Mouse (Mus musculus) adrenal gland (tissue): ENCODE data around the gene Myocos.
"Not testable (repeated sequence)": the region's sequence is repeated elsewhere in the genome, so short reads cannot be mapped to it uniquely, and the experiment has no call there.

Experiments
- intact Hi-C: fragments of 180-260 bp; cut with DNase I; formaldehyde crosslinking; loops from one replicate; pipeline ENCODE4 v1.15.1; 2025
- long read RNA-seq, 2 experiments: library from polyadenylated mRNA; unstranded; transcript quantifications; one replicate each; pipeline ENCODE4 v2.0.0; 2020; ENCODE audit warnings: borderline replicate concordance in 1 of 2; ENCODE audit not compliant: insufficient replicate concordance in 1 of 2

The Myocos gene
- long read RNA-seq, experiment 1, result 0 reads
- long read RNA-seq, experiment 2, result 0 reads

GRCm38 (mm10) chr1:162658119-162658518 is at the start of gene Myocos:
TSS of gene Myocos (minus strand) at chr1:162658219.
- intact Hi-C loops, result no loop called here

- intact Hi-C loops, result no loop called here
Measured at GRCm38 (mm10) chr1:162700389-162701066, 42.5 kb upstream of the Myocos start.

- intact Hi-C loops, result no loop called here
Measured at GRCm38 (mm10) chr1:162697866-162698265, 39.8 kb upstream of the Myocos start.

GRCm38 (mm10) chr1:162693721-162694120 is 35.7 kb upstream of the Myocos start:
- intact Hi-C loops, result no loop called here

- intact Hi-C loops, result loop anchor here (2.0 to 10.0 kb wide), 3 partner anchors 98 to 311 kb away; no protein-coding TSS in a partner anchor
Measured at GRCm38 (mm10) chr1:162665486-162666174, 7.6 kb upstream of the Myocos start.

- intact Hi-C loops, result loop anchor here (2.0 to 10.0 kb wide), 3 partner anchors 98 to 310 kb away; no protein-coding TSS in a partner anchor
Measured at GRCm38 (mm10) chr1:162664826-162665475, 6.9 kb upstream of the Myocos start.

GRCm38 (mm10) chr1:162660276-162660860 is 2.3 kb upstream of the Myocos start:
- intact Hi-C loops, result loop anchor here (10.0 kb wide), 1 partner anchor 306 kb away; no protein-coding TSS in a partner anchor

GRCm38 (mm10) chr1:162648416-162648815 is 9.6 kb downstream of the Myocos start:
- intact Hi-C loops, result no loop called here

GRCm38 (mm10) chr1:162646083-162646686 is 11.8 kb downstream of the Myocos start:
- intact Hi-C loops, result no loop called here

GRCm38 (mm10) chr1:162643752-162644151 is 14.3 kb downstream of the Myocos start:
- intact Hi-C loops, result no loop called here

GRCm38 (mm10) chr1:162642591-162642990 is 15.4 kb downstream of the Myocos start:
- intact Hi-C loops, result no loop called here

GRCm38 (mm10) chr1:162639861-162640260 is 18.2 kb downstream of the Myocos start:
- intact Hi-C loops, result no loop called here

GRCm38 (mm10) chr1:162639051-162639750 is 18.8 kb downstream of the Myocos start, which contains the start of gene Myoc:
TSS of gene Myoc (plus strand) at chr1:162639155.
- intact Hi-C loops, result no loop called here

GRCm38 (mm10) chr1:162638535-162638934 is 19.5 kb downstream of the Myocos start:
- intact Hi-C loops, result no loop called here

- intact Hi-C loops, result no loop called here
Measured at GRCm38 (mm10) chr1:162636516-162636915, 21.5 kb downstream of the Myocos start.

GRCm38 (mm10) chr1:162635291-162635931 is 22.6 kb downstream of the Myocos start:
- intact Hi-C loops, result not testable (repeated sequence)

- intact Hi-C loops, result not testable (repeated sequence)
Measured at GRCm38 (mm10) chr1:162628326-162628725, 29.7 kb downstream of the Myocos start.

- intact Hi-C loops, result not testable (repeated sequence)
Measured at GRCm38 (mm10) chr1:162627821-162628220, 30.2 kb downstream of the Myocos start.

- intact Hi-C loops, result no loop called here
Measured at GRCm38 (mm10) chr1:162625229-162625628, 32.8 kb downstream of the Myocos start.

- intact Hi-C loops, result no loop called here
Measured at GRCm38 (mm10) chr1:162623895-162624294, 34.1 kb downstream of the Myocos start.
